In the genomic region with DNA sequence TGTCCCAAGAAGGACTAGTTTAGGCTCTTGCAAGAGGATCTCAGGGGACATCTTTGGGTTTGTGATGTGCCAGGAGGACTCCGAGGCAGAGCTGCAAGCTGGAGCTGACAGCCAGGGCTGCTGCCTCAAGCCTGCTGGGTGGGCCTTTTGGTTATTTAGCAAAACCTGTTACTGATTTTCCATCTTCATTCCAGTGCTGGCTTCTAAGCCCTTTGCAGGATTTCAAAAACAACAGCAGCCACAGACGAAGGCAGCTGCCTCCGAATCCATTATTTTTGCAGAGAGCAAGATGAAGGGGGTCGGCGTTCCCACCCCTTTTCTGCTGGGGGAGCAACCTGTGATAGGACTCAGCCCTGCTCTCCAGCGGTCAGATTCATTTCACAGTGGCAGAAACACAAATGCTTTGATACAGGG, we compare ENCODE assay signal across 14 mouse cellular contexts. TPM values are rescaled to one million over a fixed set of nuclear protein-coding genes. Genes with fewer than 3 reads are reported as not detected.
A peak's percentile ranks its signal among the peaks of the same experiment; 100 is the strongest.
DNase-seq lines count a peak whose midpoint lies in the region; ATAC-seq and TF ChIP-seq lines count a peak whose summit lies in the region.
"Had no signal": no experiment of that assay in that cellular context is flagged by ENCODE, and none has a peak within 500 bp of the region (broad histone marks: within the 10 kb centered on the region; RNA-seq: fewer than 3 reads in every experiment).

No protein-coding gene starts in this region.

- H3K36me3 ChIP-seq in forebrain, embryonic 13.5 days (ENCODE audit: poor library complexity, severe bottlenecking) = no peaks in the 10 kb centered on the region
- no peaks in the 10 kb centered on the region for H3K36me3 ChIP-seq in hindbrain, postnatal 0 days (ENCODE audit: insufficient read depth, low read length)
- H3K36me3 ChIP-seq: neural tube, embryonic 13.5 days had no signal

- H3K9ac ChIP-seq in forebrain, embryonic 13.5 days = 0 out of 2 replicates have a peak overlapping the region, but pooled peaks have one; percentile 17
- no peak overlapping the region for H3K9ac ChIP-seq in hindbrain, postnatal 0 days (replicated peaks; ENCODE audit: low read length)
- H3K9ac ChIP-seq: neural tube, embryonic 13.5 days had no signal

- H3K27me3 ChIP-seq in forebrain, embryonic 13.5 days = no peaks in the 10 kb centered on the region
- no peaks in the 10 kb centered on the region for H3K27me3 ChIP-seq in hindbrain, postnatal 0 days (ENCODE audit: insufficient read depth, low read length)
- H3K27me3 ChIP-seq: neural tube, embryonic 13.5 days had no signal

- peaks cover 38% of the 10 kb centered on the region for H3K4me1 ChIP-seq in forebrain, embryonic 13.5 days
- H3K4me1 ChIP-seq in hindbrain, postnatal 0 days (ENCODE audit: insufficient read depth, low read length) = peaks cover 6% of the 10 kb centered on the region; the same call in 1 of the 2 replicates

- 8% methylated on average over 6 of the region's 6 CpGs for WGBS in forebrain, embryonic 13.5 days
- 14% methylated on average over 6 of the region's 6 CpGs for WGBS in hindbrain, postnatal 0 days

- H3K4me2 ChIP-seq in forebrain, embryonic 13.5 days = no peak overlapping the region
- H3K4me2 ChIP-seq in hindbrain, postnatal 0 days (ENCODE audit: low read depth, low read length) = no peak overlapping the region
- H3K4me2 ChIP-seq: liver, embryonic 11.5 days; neural tube, embryonic 13.5 days had no signal

- DNase-seq in left cerebral cortex, postnatal 4 days = peak; percentile 80
- no peak for DNase-seq in left cerebral cortex, adult 8-10 months (ENCODE audit: low spot score in 2 of 2)
- DNase-seq in hindbrain, postnatal 0 days (ENCODE audit: low spot score) = peak; percentile 80
- no peak for DNase-seq in adrenal gland, postnatal 14 days
- DNase-seq in thymus, adult 18-20 months = no peak
- DNase-seq in left cerebral cortex, adult 18-20 months (ENCODE audit: low spot score in 2 of 2) = no peak
- no peak for DNase-seq in left cerebral cortex, adult 2 months (ENCODE audit: extremely low spot score in 1 of 2, low spot score in 2 of 2)
- DNase-seq: heart, adult 2 months; heart, postnatal 14 days; kidney, adult 9 months had no signal

- peak overlapping the region; percentile 77 for H3K27ac ChIP-seq in forebrain, embryonic 13.5 days
- H3K27ac ChIP-seq in hindbrain, postnatal 0 days = 0 out of 2 replicates have a peak overlapping the region, but pooled peaks have one; percentile 56
- no peak overlapping the region for H3K27ac ChIP-seq in left cerebral cortex, adult 2 months
- H3K27ac ChIP-seq: heart, adult 2 months; neural tube, embryonic 13.5 days had no signal

- TF ChIP-seq CTCF in hindbrain, postnatal 0 days (IDR thresholded peaks at IDR 0.05; ENCODE audit: low read depth) = 0 out of 2 replicates have a peak, but pooled peaks have one; percentile 6
- no peak for TF ChIP-seq CTCF in left cerebral cortex, adult 2 months (IDR thresholded peaks at IDR 0.05)

- no peak overlapping the region for H3K4me3 ChIP-seq in forebrain, embryonic 13.5 days
- no peak overlapping the region for H3K4me3 ChIP-seq in hindbrain, postnatal 0 days (ENCODE audit: low read length)
- no peak overlapping the region for H3K4me3 ChIP-seq in left cerebral cortex, adult 2 months
- H3K4me3 ChIP-seq: heart, adult 2 months; neural tube, embryonic 13.5 days had no signal

- intact Hi-C loops in left cerebral cortex, postnatal 4 days (cut with DNase I) = no loop called here
- intact Hi-C loops in left cerebral cortex, adult 2 months (cut with DNase I) = no loop called here

- H3K9me3 ChIP-seq in forebrain, embryonic 13.5 days (replicated peaks) = no peaks in the 10 kb centered on the region
- H3K9me3 ChIP-seq in hindbrain, postnatal 0 days (ENCODE audit: low read length) = no peaks in the 10 kb centered on the region
- H3K9me3 ChIP-seq: neural tube, embryonic 13.5 days had no signal

- peak; percentile 63; the same call in 1 of the 2 replicates for ATAC-seq in forebrain, embryonic 13.5 days
- ATAC-seq in hindbrain, postnatal 0 days = peak; percentile 69

RNA-seq across cellular contexts. Expression of gene Crnkl1, which starts 46.9 kb away (rescaled TPM):
- 10 to 100 TPM; 22.5 to 24.3 TPM for total RNA-seq in left cerebral cortex, postnatal 4 days (2021)
- 10 to 100 TPM; 18.5 to 22.1 (median 20.4) TPM for total RNA-seq in left cerebral cortex, adult 8-10 months (2022)
- 35.0 and 35.5 TPM in 2 replicates for polyA plus RNA-seq in forebrain, embryonic 13.5 days (2015; fragmentation: Nextera tagmentation; extraction: Ambion mirVana)
- total RNA-seq in hindbrain, postnatal 0 days (2014; rRNA removed) = 12.3 and 14.6 TPM in 2 replicates
- polyA plus RNA-seq in hindbrain, postnatal 0 days (2015; fragmentation: Nextera tagmentation; extraction: Ambion mirVana) = 15.1 and 19.6 TPM in 2 replicates
- total RNA-seq in adrenal gland, postnatal 14 days (2021) = 24.3 and 27.3 TPM in 2 replicates
- 10 to 100 TPM; 20.8 to 21.8 TPM for total RNA-seq in left cerebral cortex, adult 18-20 months (2021)
- total RNA-seq in left cerebral cortex, adult 2 months (2021) = 10 to 100 TPM; 20.6 to 21.1 TPM

RNA-seq across cellular contexts. Expression of gene Cfap61, which starts 47.1 kb away (rescaled TPM):
- 1 to 10 TPM; 1.8 to 2.4 TPM for total RNA-seq in left cerebral cortex, postnatal 4 days (2021)
- 1 to 10 TPM; 3.1 to 4.0 (median 3.6) TPM for total RNA-seq in left cerebral cortex, adult 8-10 months (2022)
- 2.0 and 2.3 TPM in 2 replicates for polyA plus RNA-seq in forebrain, embryonic 13.5 days (2015; fragmentation: Nextera tagmentation; extraction: Ambion mirVana)
- 2.6 and 4.1 TPM in 2 replicates for total RNA-seq in hindbrain, postnatal 0 days (2014; rRNA removed)
- 3.7 and 5.4 TPM in 2 replicates for polyA plus RNA-seq in hindbrain, postnatal 0 days (2015; fragmentation: Nextera tagmentation; extraction: Ambion mirVana)
- 25.5 and 39.6 TPM in 2 replicates for total RNA-seq in adrenal gland, postnatal 14 days (2021)
- total RNA-seq in left cerebral cortex, adult 18-20 months (2021) = 1 to 10 TPM; 3.4 to 3.6 TPM
- total RNA-seq in left cerebral cortex, adult 2 months (2021) = 1 to 10 TPM; 3.5 to 3.6 TPM
- total RNA-seq: common myeloid progenitor, adult 5-6 weeks had no signal
- polyA plus RNA-seq: liver, embryonic 11.5 days had no signal

Comparison
In these comparisons a context has a peak if more than half of its experiments do, and no peak if none do; other contexts are left out.
1. DNase-seq: peak in left cerebral cortex, postnatal 4 days (single experiment) and hindbrain, postnatal 0 days (single experiment); none in left cerebral cortex, adult 8-10 months (0 of 2), adrenal gland, postnatal 14 days (single experiment), thymus, adult 18-20 months (0 of 2), left cerebral cortex, adult 18-20 months (0 of 2) and left cerebral cortex, adult 2 months (0 of 2).